Mouse (Mus musculus): Measurements from ENCODE around the gene Itga2b.

GRCm38 (mm10) chr11:102442089-102442488, 27.8 kb downstream of the Itga2b start:
- TF ChIP-seq CTCF (IDR thresholded peaks at IDR 0.05; ENCODE audit: low read depth) = no peak
- TF ChIP-seq EP300 (IDR thresholded peaks at IDR 0.05; ENCODE audit: low read depth) = no peak

Data from heart, postnatal 0 days (tissue).